Mouse (Mus musculus) small intestine, adult 2 months (tissue): ENCODE data around the gene Mrpl3. TPM values are rescaled to one million over a fixed set of nuclear protein-coding genes. Genes with fewer than 3 reads are reported as not detected.

ENCODE experiments used
- polyA plus RNA-seq: library from polyadenylated mRNA; depleted of rRNA; stranded (reverse); fragments of >200 nt; gene quantifications from 2 replicates; pipeline ENCODE4 v1.2.3, GENCODE M21; 2012; rRNA removed

The Mrpl3 gene
- polyA plus RNA-seq, 1 experiment: 83.6 TPM

Other genes with a start within 250 kb of the Mrpl3 start
- gene Nudt16, start 78.6 kb downstream of the Mrpl3 start, polyA plus RNA-seq: 12.3 and 23.2 TPM in 2 replicates
- gene 1700080E11Rik, start 91.9 kb downstream of the Mrpl3 start, polyA plus RNA-seq: not detected in 2 replicates